Mouse (Mus musculus): ENCODE measurements around the gene Hbp1. TPM values are rescaled to one million over a fixed set of nuclear protein-coding genes. Genes with fewer than 3 reads are reported as not detected.

Hbp1 gene
- total and polyA plus RNA-seq, 2 experiments, result 57.3 to 117 TPM

DNA sequence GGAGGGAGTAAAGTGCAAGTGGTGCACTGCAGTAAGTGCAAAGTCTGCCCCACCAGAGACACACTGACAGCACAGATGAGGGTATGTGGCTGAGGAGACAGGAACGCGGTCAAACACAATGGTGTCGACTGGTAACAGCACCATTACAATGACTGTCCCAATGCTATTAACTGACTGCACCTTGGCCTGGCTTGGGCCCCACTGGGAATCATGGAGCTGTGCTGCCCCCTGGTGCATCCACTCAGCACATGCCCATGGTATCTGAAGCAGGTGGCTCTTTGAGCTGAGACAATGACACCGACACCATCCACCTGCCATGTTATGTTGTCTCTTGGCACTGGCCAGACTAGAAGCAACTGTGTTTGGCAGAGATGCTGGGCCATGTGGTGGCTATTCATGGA lies 23.7 kb downstream of the Hbp1 start:
- H3K36me3 ChIP-seq (ENCODE audit: control insufficient read depth, insufficient read depth, low read length), result peaks cover 65% of the 10 kb centered on the region

GRCm38 (mm10) chr12:31925343-31925742 lies 25.0 kb downstream of the Hbp1 start:
- TF ChIP-seq POLR2A (IDR thresholded peaks at IDR 0.05; ENCODE audit: extremely low read depth, insufficient read depth, low read length), result no peak
- no peak for TF ChIP-seq CTCF (IDR thresholded peaks at IDR 0.05; ENCODE audit: low read depth, low read length)

More for the DNA sequence above, 23.7 kb downstream of the Hbp1 start:
- Histone ChIP-seq H3K27me3 (ENCODE audit: control insufficient read depth, insufficient read depth, low read length) (no peaks in the 10 kb centered on the region), H3K79me2 (ENCODE audit: control insufficient read depth, insufficient read depth, low read length) (no peaks in the 10 kb centered on the region), H3K4me3 (ENCODE audit: insufficient read depth, low read depth, low read length) (no peak overlapping the region), H3K9ac (ENCODE audit: low read depth, low read length) (no peak overlapping the region), H3K4me1 (ENCODE audit: control insufficient read depth, insufficient read depth, low read length) (no peaks in the 10 kb centered on the region), H3K27ac (replicated peaks; ENCODE audit: insufficient read depth, low read depth, low read length) (no peak overlapping the region)
- DNase-seq (ENCODE audit: extremely low read depth, low read depth, low spot score), result peak; percentile 49
- 64% methylated on average over 4 of the region's 4 CpGs for WGBS
- peak; percentile 90 for TF ChIP-seq CTCF (IDR thresholded peaks at IDR 0.05; ENCODE audit: low read depth, low read length)
- TF ChIP-seq POLR2A (IDR thresholded peaks at IDR 0.05; ENCODE audit: extremely low read depth, insufficient read depth, low read length), result no peak

DNA sequence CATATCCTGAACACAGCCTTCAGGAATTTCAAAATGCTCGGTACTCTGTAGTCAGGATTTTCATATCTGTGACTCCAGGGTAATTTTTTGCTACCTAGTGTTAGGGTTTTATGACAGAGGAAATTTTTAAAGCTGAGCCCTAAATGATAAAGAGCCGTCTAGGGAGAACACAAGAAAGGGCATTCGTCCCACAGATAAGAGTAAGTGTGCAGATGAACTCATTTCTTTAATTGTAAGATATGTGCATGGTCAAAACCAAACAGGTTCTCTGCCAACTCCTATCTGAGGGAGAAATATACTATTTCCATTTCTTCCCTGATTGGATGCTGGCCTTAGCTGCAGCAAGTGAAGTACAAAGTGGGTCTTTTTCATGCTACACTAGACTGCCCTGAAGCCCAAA lies 26.2 kb downstream of the Hbp1 start:
- no peaks in the 10 kb centered on the region for H3K27me3 ChIP-seq (ENCODE audit: control insufficient read depth, insufficient read depth, low read length)
- H3K79me2 ChIP-seq (ENCODE audit: control insufficient read depth, insufficient read depth, low read length), result no peaks in the 10 kb centered on the region
- no peak for DNase-seq (ENCODE audit: extremely low read depth, low read depth, low spot score)
- H3K9ac ChIP-seq (ENCODE audit: low read depth, low read length), result no peak overlapping the region
- H3K4me1 ChIP-seq (ENCODE audit: control insufficient read depth, insufficient read depth, low read length), result peaks cover 12% of the 10 kb centered on the region
- no peak overlapping the region for H3K4me3 ChIP-seq (ENCODE audit: insufficient read depth, low read depth, low read length)
- no peak for TF ChIP-seq POLR2A (IDR thresholded peaks at IDR 0.05; ENCODE audit: extremely low read depth, insufficient read depth, low read length)
- no peak for TF ChIP-seq CTCF (IDR thresholded peaks at IDR 0.05; ENCODE audit: low read depth, low read length)
- H3K27ac ChIP-seq (replicated peaks; ENCODE audit: insufficient read depth, low read depth, low read length), result no peak overlapping the region
- H3K36me3 ChIP-seq (ENCODE audit: control insufficient read depth, insufficient read depth, low read length), result peaks cover 43% of the 10 kb centered on the region
- 78% methylated on average over 3 of the region's 3 CpGs for WGBS

More at GRCm38 (mm10) chr12:31925343-31925742, 25.0 kb downstream of the Hbp1 start:
- no peak overlapping the region for H3K27ac ChIP-seq (replicated peaks; ENCODE audit: insufficient read depth, low read depth, low read length)
- H3K9ac ChIP-seq (ENCODE audit: low read depth, low read length), result no peak overlapping the region
- H3K27me3 ChIP-seq (ENCODE audit: control insufficient read depth, insufficient read depth, low read length), result no peaks in the 10 kb centered on the region
- WGBS, result 89% methylated on average over 6 of the region's 6 CpGs
- no peak for DNase-seq (ENCODE audit: extremely low read depth, low read depth, low spot score)
- H3K4me3 ChIP-seq (ENCODE audit: insufficient read depth, low read depth, low read length), result no peak overlapping the region
- H3K4me1 ChIP-seq (ENCODE audit: control insufficient read depth, insufficient read depth, low read length), result peaks cover 12% of the 10 kb centered on the region
- peaks cover 52% of the 10 kb centered on the region for H3K36me3 ChIP-seq (ENCODE audit: control insufficient read depth, insufficient read depth, low read length)
- no peaks in the 10 kb centered on the region for H3K79me2 ChIP-seq (ENCODE audit: control insufficient read depth, insufficient read depth, low read length)

DNA sequence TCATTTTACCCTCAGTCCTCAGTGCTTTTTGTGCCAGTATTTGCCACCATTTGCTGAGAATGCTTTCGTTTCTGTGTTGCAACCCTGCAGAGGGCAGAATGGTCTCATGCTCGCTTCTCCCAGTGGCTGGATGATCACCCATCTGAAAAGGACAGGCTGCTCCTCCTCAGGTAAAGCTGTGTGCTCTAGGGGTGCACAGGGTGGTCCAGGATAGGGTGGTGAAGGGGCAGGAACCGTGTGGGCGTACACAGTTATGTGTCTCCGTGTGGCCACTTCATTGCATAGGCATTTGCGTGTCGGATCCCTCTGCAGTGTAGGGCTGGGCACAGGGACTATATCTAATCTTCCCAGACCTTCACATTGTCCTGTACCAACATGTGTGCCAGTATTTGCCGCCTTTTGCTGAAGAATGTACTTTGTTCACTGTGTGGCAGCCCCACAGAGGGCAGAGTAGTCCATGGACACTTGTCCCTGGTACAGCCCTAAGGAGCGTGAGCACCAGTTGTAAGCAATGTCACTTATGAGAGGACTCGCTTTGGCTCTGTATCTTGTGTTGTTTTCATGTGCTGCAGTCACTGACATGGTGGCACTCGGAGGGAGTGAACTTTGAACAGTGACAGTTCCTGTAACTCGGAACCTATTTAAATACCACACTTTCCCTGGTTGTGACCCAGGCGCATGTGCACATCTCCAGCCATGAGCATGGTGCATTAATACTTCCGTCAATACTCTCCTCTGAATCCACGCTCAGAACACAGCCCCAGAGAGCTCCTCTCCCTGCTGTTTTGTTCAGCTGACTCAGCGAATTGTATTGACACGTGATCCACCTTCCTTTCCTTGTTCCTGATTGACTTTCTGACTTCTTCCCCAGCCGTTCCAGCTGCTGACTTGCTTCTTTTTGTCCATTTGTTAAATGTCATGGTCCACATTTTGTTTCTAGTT lies 29.6 kb downstream of the Hbp1 start:
- peak; percentile 88 for DNase-seq (ENCODE audit: extremely low read depth, low read depth, low spot score)
- TF ChIP-seq POLR2A (IDR thresholded peaks at IDR 0.05; ENCODE audit: extremely low read depth, insufficient read depth, low read length) (no peak), CTCF (IDR thresholded peaks at IDR 0.05; ENCODE audit: low read depth, low read length) (no peak)
- H3K27ac ChIP-seq (replicated peaks; ENCODE audit: insufficient read depth, low read depth, low read length), result peak overlapping the region; percentile 80

DNA sequence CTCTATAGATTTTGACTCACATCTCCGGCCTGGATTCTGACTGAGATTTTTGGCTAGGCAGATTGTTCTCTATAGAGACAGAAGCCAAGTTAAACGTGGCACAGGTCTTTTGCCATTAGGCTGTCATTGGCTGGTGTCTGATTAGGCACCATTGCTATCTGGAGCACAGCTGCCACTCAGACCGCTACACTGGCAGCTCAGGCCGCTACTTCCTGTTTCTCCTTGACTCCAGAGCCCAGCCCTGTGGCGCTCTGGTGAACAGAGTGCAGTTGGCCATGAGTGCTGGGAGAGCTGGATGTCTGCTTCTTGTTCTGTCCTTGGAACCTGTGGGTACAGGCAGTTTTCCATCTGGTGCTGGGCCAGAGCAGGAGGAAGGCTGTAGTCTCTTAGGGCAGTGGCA lies 33.1 kb downstream of the Hbp1 start:
- Histone ChIP-seq H3K4me3 (ENCODE audit: insufficient read depth, low read depth, low read length) (no peak overlapping the region), H3K4me1 (ENCODE audit: control insufficient read depth, insufficient read depth, low read length) (peaks cover 17% of the 10 kb centered on the region), H3K36me3 (ENCODE audit: control insufficient read depth, insufficient read depth, low read length) (no peaks in the 10 kb centered on the region), H3K79me2 (ENCODE audit: control insufficient read depth, insufficient read depth, low read length) (no peaks in the 10 kb centered on the region), H3K27ac (replicated peaks; ENCODE audit: insufficient read depth, low read depth, low read length) (peak overlapping the region; percentile 47), H3K9ac (ENCODE audit: low read depth, low read length) (peak overlapping the region; percentile 32; the same call in 1 of the 2 replicates), H3K27me3 (ENCODE audit: control insufficient read depth, insufficient read depth, low read length) (no peaks in the 10 kb centered on the region)
- no peak for TF ChIP-seq CTCF (IDR thresholded peaks at IDR 0.05; ENCODE audit: low read depth, low read length)
- TF ChIP-seq POLR2A (IDR thresholded peaks at IDR 0.05; ENCODE audit: extremely low read depth, insufficient read depth, low read length), result no peak
- 10% methylated on average over 5 of the region's 5 CpGs for WGBS
- peak; percentile 92 for DNase-seq (ENCODE audit: extremely low read depth, low read depth, low spot score)

More for the DNA sequence above, 29.6 kb downstream of the Hbp1 start:
- Histone ChIP-seq H3K79me2 (ENCODE audit: control insufficient read depth, insufficient read depth, low read length) (no peaks in the 10 kb centered on the region), H3K36me3 (ENCODE audit: control insufficient read depth, insufficient read depth, low read length) (peaks cover 18% of the 10 kb centered on the region), H3K4me1 (ENCODE audit: control insufficient read depth, insufficient read depth, low read length) (peaks cover 17% of the 10 kb centered on the region), H3K9ac (ENCODE audit: low read depth, low read length) (peak overlapping the region; percentile 36; the same call in 1 of the 2 replicates), H3K27me3 (ENCODE audit: control insufficient read depth, insufficient read depth, low read length) (no peaks in the 10 kb centered on the region), H3K4me3 (ENCODE audit: insufficient read depth, low read depth, low read length) (0 out of 2 replicates have a peak overlapping the region, but pooled peaks have one; percentile 1)
- 35% methylated on average over 18 of the region's 18 CpGs for WGBS
